ENCODE assay signal across 15 mouse cellular contexts in the genomic region with DNA sequence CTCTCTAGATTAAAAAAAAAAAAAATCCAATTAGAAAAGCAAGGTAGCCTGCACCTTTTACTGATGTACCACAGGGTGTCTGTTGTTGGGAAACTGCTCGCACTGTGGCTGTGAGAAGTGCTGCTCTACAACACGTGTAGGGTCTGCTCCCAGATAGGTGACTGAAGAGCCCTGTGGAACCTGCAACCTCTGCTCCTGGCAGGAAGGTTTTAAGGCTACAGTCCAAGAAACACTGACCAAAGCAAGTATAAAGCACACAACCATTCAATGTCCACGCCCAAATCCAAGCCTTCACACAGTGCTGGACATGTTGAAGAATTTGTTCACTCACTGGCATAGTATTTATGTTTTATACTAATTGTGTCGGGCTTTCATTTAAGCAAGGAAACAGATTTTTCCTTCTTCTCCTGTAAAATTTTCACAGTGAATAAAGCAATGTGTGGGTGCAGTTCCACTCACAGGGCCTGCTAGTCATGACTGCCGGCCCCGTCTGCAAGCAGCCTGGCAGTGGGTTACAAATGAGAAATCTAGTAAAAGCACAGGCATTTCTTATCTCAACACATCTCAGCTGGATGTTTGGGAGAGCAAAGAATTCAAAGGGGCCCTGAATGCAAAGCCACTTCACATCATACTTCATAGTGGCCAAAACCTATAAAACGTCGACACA.
DNase-seq lines count a peak whose midpoint lies in the region; ATAC-seq and TF ChIP-seq lines count a peak whose summit lies in the region.
"Had no signal": no experiment of that assay in that cellular context is flagged by ENCODE, and none has a peak within 500 bp of the region (broad histone marks: within the 10 kb centered on the region; RNA-seq: fewer than 3 reads in every experiment).

No protein-coding gene starts in this region.

- H3K9me3 ChIP-seq in forebrain, embryonic 15.5 days, result no peaks in the 10 kb centered on the region
- no peaks in the 10 kb centered on the region for H3K9me3 ChIP-seq in forebrain, embryonic 10.5 days
- no peaks in the 10 kb centered on the region for H3K9me3 ChIP-seq in heart, embryonic 16.5 days (replicated peaks; ENCODE audit: control insufficient read depth, low read length)
- H3K9me3 ChIP-seq: midbrain, embryonic 10.5 days had no signal

- WGBS in forebrain, embryonic 15.5 days, result 77% methylated on average over 8 of the region's 8 CpGs
- WGBS in forebrain, embryonic 10.5 days, result 90% methylated on average over 8 of the region's 8 CpGs
- WGBS in heart, embryonic 16.5 days, result 59% methylated on average over 8 of the region's 8 CpGs

- TF ChIP-seq CTCF in left cerebral cortex, adult 2 months (IDR thresholded peaks at IDR 0.05), result no peak
- TF ChIP-seq CTCF in brain, embryonic 14.5 days (IDR thresholded peaks at IDR 0.05; ENCODE audit: borderline replicate concordance, extremely low read depth, insufficient read depth, insufficient read length), result no peak

- no peak for DNase-seq in forebrain, embryonic 10.5 days (ENCODE audit: extremely low spot score, low spot score)
- DNase-seq in heart, postnatal 25 days (ENCODE audit: low spot score), result no peak
- DNase-seq in left cerebral cortex, adult 2 months (ENCODE audit: extremely low spot score in 1 of 2, low spot score in 2 of 2), result no peak
- DNase-seq in left cerebral cortex, postnatal 10 days (ENCODE audit: extremely low spot score in 1 of 2, low spot score in 2 of 2), result no peak
- peak; percentile 22 for DNase-seq in brain, embryonic 14.5 days (ENCODE audit: low read depth)
- no peak for DNase-seq in natural killer cell, adult 2 months (ENCODE audit: low spot score in 2 of 2)
- DNase-seq: cerebellum, adult 18-20 months; left cerebral cortex, postnatal 4 days; lung, adult 2 months; right cerebral cortex, postnatal 4 days; thymus, adult 2 months had no signal

- ATAC-seq in forebrain, embryonic 15.5 days (replicated peaks), result no peak
- no peak for ATAC-seq in heart, embryonic 16.5 days (replicated peaks; ENCODE audit: extremely low read depth, insufficient read depth, low FRiP score)

- TF ChIP-seq POLR2A in brain, embryonic 14.5 days (IDR thresholded peaks at IDR 0.05; ENCODE audit: borderline replicate concordance, extremely low read depth, insufficient read depth, insufficient read length, poor library complexity, severe bottlenecking), result no peak

- no peaks in the 10 kb centered on the region; the same call in 1 of the 2 replicates for H3K36me3 ChIP-seq in forebrain, embryonic 15.5 days
- no peaks in the 10 kb centered on the region for H3K36me3 ChIP-seq in forebrain, embryonic 10.5 days (replicated peaks)
- H3K36me3 ChIP-seq in heart, embryonic 16.5 days (ENCODE audit: control insufficient read depth, insufficient read depth), result no peaks in the 10 kb centered on the region
- H3K36me3 ChIP-seq: midbrain, embryonic 10.5 days had no signal

- H3K4me1 ChIP-seq in forebrain, embryonic 15.5 days, result peaks cover 19% of the 10 kb centered on the region
- H3K4me1 ChIP-seq in forebrain, embryonic 10.5 days, result peaks cover 17% of the 10 kb centered on the region
- peaks cover 26% of the 10 kb centered on the region for H3K4me1 ChIP-seq in heart, embryonic 16.5 days (ENCODE audit: control insufficient read depth, insufficient read depth, low read length)

- peak overlapping the region; percentile 46 for H3K27ac ChIP-seq in forebrain, embryonic 15.5 days (replicated peaks)
- H3K27ac ChIP-seq in forebrain, embryonic 10.5 days, result no peak overlapping the region
- peak overlapping the region; percentile 14; the same call in 1 of the 2 replicates for H3K27ac ChIP-seq in heart, embryonic 16.5 days (ENCODE audit: low read length)
- H3K27ac ChIP-seq in left cerebral cortex, adult 2 months, result peak overlapping the region; percentile 25; the same call in 1 of the 2 replicates
- H3K27ac ChIP-seq: midbrain, embryonic 10.5 days had no signal

- no peaks in the 10 kb centered on the region for H3K27me3 ChIP-seq in forebrain, embryonic 15.5 days
- no peaks in the 10 kb centered on the region for H3K27me3 ChIP-seq in forebrain, embryonic 10.5 days (ENCODE audit: poor library complexity, severe bottlenecking)
- no peaks in the 10 kb centered on the region for H3K27me3 ChIP-seq in heart, embryonic 16.5 days (ENCODE audit: control insufficient read depth, insufficient read depth, low read length)

- intact Hi-C loops in heart, postnatal 25 days (cut with DNase I), result no loop called here
- intact Hi-C loops in left cerebral cortex, adult 2 months (cut with DNase I), result no loop called here
- intact Hi-C loops in left cerebral cortex, postnatal 10 days (cut with DNase I), result no loop called here

- no peak overlapping the region for H3K4me3 ChIP-seq in forebrain, embryonic 15.5 days
- no peak overlapping the region for H3K4me3 ChIP-seq in forebrain, embryonic 10.5 days
- H3K4me3 ChIP-seq in heart, embryonic 16.5 days (ENCODE audit: low read length), result no peak overlapping the region
- no peak overlapping the region for H3K4me3 ChIP-seq in left cerebral cortex, adult 2 months
- H3K4me3 ChIP-seq: midbrain, embryonic 10.5 days; myocyte had no signal

- H3K9ac ChIP-seq in forebrain, embryonic 15.5 days (replicated peaks), result no peak overlapping the region
- H3K9ac ChIP-seq in heart, embryonic 16.5 days (ENCODE audit: low read length), result no peak overlapping the region

- no peak overlapping the region for H3K4me2 ChIP-seq in forebrain, embryonic 15.5 days (replicated peaks)
- H3K4me2 ChIP-seq in heart, embryonic 16.5 days (ENCODE audit: low read depth, low read length), result no peak overlapping the region
